Mouse (Mus musculus) left cerebral cortex, postnatal 25 days (tissue): ENCODE data around the gene Tmem269. TPM values are rescaled to one million over a fixed set of nuclear protein-coding genes. Genes with fewer than 3 reads are reported as not detected.

Source experiments
- total RNA-seq, 2 experiments: library from RNA; stranded (reverse); gene quantifications; 2 replicates each; pipeline ENCODE4 v1.2.3; 2021

Tmem269 gene
- total RNA-seq, 2 experiments from 2014 or later: 0.50 to 0.64 TPM

Other genes starting within 250 kb of the Tmem269 start
- 100 to 1,000 TPM in 1 of 2 experiments, 10 to 100 TPM in 1; 95.0 to 111 TPM for gene Slc2a1, start 109.5 kb downstream of the Tmem269 start, total RNA-seq
- 1 to 10 TPM; 7.9 to 8.6 TPM for gene Zfp691, start 44.0 kb downstream of the Tmem269 start, total RNA-seq
- under 1 TPM; 0.57 to 0.60 TPM for gene Ermap, start 28.2 kb downstream of the Tmem269 start, total RNA-seq
- 10 to 100 TPM; 17.6 to 20.7 TPM for gene Svbp, start 22.9 kb downstream of the Tmem269 start, total RNA-seq
- gene AU022252, start 14.5 kb upstream of the Tmem269 start, total RNA-seq: 10 to 100 TPM; 33.4 to 34.2 TPM
- 1 to 10 TPM; 6.5 to 6.9 TPM for gene P3h1, start 14.7 kb upstream of the Tmem269 start, total RNA-seq
- gene Cldn19, start 37.2 kb upstream of the Tmem269 start, total RNA-seq: under 1 TPM; 0.43 to 0.44 TPM
- 100 to 1,000 TPM; 218 to 230 TPM for gene Ybx1, start 76.4 kb upstream of the Tmem269 start, total RNA-seq
- 10 to 100 TPM; 16.2 to 21.6 TPM for gene Ppih, start 102.3 kb upstream of the Tmem269 start, total RNA-seq
- gene Ccdc30, start 197.3 kb upstream of the Tmem269 start, total RNA-seq: 10 to 100 TPM; 16.3 to 16.9 TPM
- 1 to 10 TPM; 4.7 to 5.2 TPM for gene Ppcs, start 204.2 kb upstream of the Tmem269 start, total RNA-seq
- under 1 TPM in 1 of 2 experiments, not detected in 1; 0.25 TPM for gene Zmynd12, start 204.6 kb upstream of the Tmem269 start, total RNA-seq